Mouse (Mus musculus) 416B (cell line): ENCODE measurements around the gene A830018L16Rik.
"Not testable (repeated sequence)": the region's sequence is repeated elsewhere in the genome, so short reads cannot be mapped to it uniquely, and the experiment has no call there.

ENCODE experiments used
- DNase-seq: peaks from one replicate; pipeline ENCODE4 v3.0.0; 2011; ENCODE audit warnings: low read depth

Gene A830018L16Rik

GRCm38 (mm10) chr1:12000557-12000956 lies 586.7 kb downstream of the A830018L16Rik start:
- DNase-seq = no peak

DNA sequence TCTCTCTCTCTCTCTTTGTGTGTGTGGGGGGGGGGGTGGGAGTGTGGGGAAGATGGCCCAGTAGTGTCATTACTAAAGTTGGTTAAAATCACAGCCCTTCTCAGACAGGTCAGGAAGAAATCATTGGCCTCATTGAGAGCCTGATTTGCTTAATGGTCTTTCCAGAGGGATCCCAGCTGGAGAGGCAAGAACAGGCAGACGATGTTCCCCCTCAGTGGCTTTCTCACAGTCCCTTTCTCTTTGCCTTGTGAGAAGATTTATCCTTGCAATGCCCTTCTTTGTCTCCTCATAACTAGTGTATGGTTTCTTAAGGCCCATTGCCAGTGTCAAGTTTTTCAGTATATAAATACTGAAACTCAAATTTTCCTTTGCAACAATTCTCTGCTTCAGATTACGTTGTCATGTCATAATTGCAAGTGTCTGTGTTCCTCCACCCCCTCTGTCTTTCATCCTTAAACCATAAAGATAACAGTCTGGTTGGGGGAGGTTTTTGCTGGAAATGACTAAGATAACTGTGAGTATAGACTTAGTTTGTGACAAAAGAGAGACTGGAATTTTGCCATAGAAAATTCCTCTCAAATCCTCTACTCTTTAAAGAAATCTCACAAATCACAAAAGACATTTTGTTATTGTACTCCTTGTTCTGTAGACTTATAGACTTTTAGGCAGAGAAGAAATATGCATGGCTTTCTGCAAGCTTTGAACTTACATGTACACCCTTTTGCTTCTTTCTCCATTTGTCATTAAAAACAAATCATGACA lies 595.1 kb downstream of the A830018L16Rik start:
- no peak for DNase-seq

- DNase-seq = no peak
Observed at GRCm38 (mm10) chr1:12009551-12009846, 595.6 kb downstream of the A830018L16Rik start.

DNA sequence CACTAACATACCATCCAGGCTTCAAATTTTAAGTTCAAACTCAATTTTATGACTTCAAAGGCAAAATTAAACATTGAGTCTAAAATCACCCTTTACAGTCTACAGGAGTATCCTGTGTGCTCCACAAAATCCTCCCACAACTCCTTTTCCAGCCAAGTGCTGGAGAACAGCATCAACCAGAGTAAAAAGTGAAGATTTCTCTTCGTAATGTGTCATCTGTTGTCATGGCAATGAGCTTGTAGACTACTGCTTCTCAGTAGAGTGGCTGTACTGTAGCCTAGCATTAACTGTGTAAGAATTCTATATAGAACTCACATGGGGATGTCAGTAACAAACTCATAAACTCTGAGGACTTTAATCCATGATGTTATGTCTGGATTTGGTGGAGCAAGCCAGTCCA lies 596.7 kb downstream of the A830018L16Rik start:
- DNase-seq = no peak

DNA sequence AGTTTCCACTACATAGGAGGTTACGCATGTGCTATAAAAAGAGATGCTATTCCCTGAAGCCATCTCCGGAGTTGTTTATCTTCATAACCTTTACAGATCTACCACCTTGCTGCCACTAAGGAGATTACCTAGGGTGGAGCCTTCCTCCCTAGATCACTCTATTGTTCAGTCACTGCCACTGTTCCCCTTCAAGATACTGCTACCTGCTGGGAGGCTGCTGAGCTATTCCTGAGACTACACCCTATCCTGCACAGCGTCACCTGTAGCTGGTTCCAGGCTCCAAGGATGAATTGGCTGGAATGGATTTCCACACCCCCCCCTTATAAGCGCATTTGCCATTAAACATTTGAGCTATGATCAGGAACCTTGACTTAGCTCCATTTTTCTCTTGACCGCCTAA lies 606.7 kb downstream of the A830018L16Rik start:
- not testable (repeated sequence) for DNase-seq
